Mouse (Mus musculus): ENCODE data around the gene Sucla2. TPM values are rescaled to one million over a fixed set of nuclear protein-coding genes. Genes with fewer than 3 reads are reported as not detected.
A peak's percentile ranks its signal among the peaks of the same experiment; 100 is the strongest.

Gene Sucla2
- 8.5 and 13.9 TPM in 2 replicates for polyA plus RNA-seq (2012; rRNA removed)

GRCm38 (mm10) chr14:73524766-73525448 is at the start of gene Sucla2:
Gene Sucla2 (plus strand): TSS chr14:73525319.
- TF ChIP-seq CTCF (IDR thresholded peaks at IDR 0.05; ENCODE audit: insufficient read depth, low read length) (peak; percentile 97), POLR2A (IDR thresholded peaks at IDR 0.05; ENCODE audit: borderline replicate concordance, extremely low read depth, low read depth, low read length) (0 out of 2 replicates have a peak, but pooled peaks have one; percentile 30)
- WGBS, result under 1% methylated on average over 41 of the region's 41 CpGs
- H3K4me3 ChIP-seq (replicated peaks; ENCODE audit: extremely low read depth, low read depth, low read length), result peak within 1 kb of the TSS; percentile 57
- peak; percentile 95 for DNase-seq
- H3K4me1 ChIP-seq (ENCODE audit: control insufficient read depth, insufficient read depth, low read length), result no peaks in the 10 kb centered on the region

DNA sequence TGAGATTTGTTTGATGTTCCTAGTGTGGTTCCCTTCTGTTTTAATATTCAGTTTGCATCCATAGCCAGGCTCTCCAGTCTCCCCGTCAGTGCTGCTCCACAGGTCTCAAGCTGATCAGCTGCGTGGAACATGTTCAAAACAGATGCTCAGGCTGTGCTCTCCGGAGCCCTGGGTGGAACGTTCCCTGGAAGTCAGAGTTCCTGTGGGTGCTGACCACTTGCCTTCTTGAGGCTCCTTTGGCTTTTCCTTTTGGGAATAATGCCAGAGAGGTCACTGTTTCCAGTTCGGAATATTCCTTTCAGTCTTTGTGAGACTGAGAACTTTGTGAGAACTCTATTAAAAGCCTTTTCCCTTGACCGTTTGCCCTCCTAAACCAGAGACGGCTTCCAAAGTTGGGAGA is 49.6 kb upstream of the Sucla2 start:
- 20% methylated on average over 7 of the region's 7 CpGs for WGBS
- DNase-seq, result no peak
- no peak overlapping the region for H3K4me3 ChIP-seq (replicated peaks; ENCODE audit: extremely low read depth, low read depth, low read length)

DNA sequence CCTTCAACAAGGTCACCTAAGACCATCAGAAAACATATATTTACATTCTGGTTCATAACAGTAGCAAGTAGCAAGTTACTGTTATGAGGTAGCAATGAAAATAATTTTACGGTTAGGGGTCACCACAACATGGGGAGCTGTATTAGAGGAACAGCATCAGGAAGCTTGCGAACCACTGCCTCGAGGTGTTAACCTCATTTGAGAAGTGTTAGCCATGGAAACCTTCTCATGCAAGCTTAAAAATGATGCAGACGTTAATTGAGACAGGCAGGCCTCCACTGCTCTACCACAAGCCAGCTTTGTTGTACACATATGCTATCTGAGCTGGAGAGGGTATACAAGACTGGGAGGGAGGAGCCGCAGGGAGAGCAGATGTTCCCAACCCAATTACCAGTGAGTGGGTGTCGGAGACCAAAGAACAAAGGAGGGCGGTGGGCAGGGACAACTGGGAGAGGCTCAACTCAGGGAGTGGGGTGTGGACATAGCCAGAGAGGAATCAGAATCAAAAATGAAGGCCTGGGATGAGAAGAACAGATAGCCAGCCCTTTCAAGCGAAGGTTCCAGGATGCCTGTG is 48.7 kb upstream of the Sucla2 start:
- Histone ChIP-seq H3K4me3 (replicated peaks; ENCODE audit: extremely low read depth, low read depth, low read length) (no peak overlapping the region), H3K4me1 (ENCODE audit: control insufficient read depth, insufficient read depth, low read length) (peaks cover 20% of the 10 kb centered on the region)
- WGBS, result 65% methylated on average over 8 of the region's 8 CpGs
- no peak for TF ChIP-seq POLR2A (IDR thresholded peaks at IDR 0.05; ENCODE audit: borderline replicate concordance, extremely low read depth, low read depth, low read length)
- DNase-seq, result no peak

More for the DNA sequence above, 49.6 kb upstream of the Sucla2 start:
- peaks cover 20% of the 10 kb centered on the region for H3K4me1 ChIP-seq (ENCODE audit: control insufficient read depth, insufficient read depth, low read length)
- TF ChIP-seq CTCF (IDR thresholded peaks at IDR 0.05; ENCODE audit: insufficient read depth, low read length) (no peak), POLR2A (IDR thresholded peaks at IDR 0.05; ENCODE audit: borderline replicate concordance, extremely low read depth, low read depth, low read length) (no peak)

GRCm38 (mm10) chr14:73477077-73477476 is 48.0 kb upstream of the Sucla2 start:
- TF ChIP-seq CTCF (IDR thresholded peaks at IDR 0.05; ENCODE audit: insufficient read depth, low read length), result no peak
- 56% methylated on average over 10 of the region's 10 CpGs for WGBS
- peaks cover 20% of the 10 kb centered on the region for H3K4me1 ChIP-seq (ENCODE audit: control insufficient read depth, insufficient read depth, low read length)
- no peak for DNase-seq
- no peak overlapping the region for H3K4me3 ChIP-seq (replicated peaks; ENCODE audit: extremely low read depth, low read depth, low read length)

DNA sequence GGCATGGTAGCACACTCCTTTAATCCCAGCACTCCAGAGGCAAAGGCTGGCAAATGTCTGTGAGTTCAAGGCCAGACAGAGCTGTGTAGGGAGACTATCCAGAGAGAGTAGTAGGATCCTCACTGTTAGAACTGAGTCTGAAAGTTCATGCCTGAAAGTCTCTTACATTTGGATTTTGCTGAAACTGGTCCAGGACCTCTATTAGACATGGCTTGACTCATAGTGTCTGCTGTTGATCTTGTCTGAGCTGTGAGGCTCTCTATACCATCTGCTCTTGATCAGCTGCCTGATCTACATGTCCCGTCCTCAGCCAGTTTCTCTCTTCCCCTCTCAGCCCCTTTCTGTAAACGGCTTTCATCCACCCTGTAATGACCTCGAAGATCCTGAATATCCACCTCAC is 46.8 kb upstream of the Sucla2 start:
- 79% methylated on average over 3 of the region's 3 CpGs for WGBS
- DNase-seq, result no peak
- H3K4me1 ChIP-seq (ENCODE audit: control insufficient read depth, insufficient read depth, low read length), result peaks cover 20% of the 10 kb centered on the region

GRCm38 (mm10) chr14:73479771-73480170 is 45.3 kb upstream of the Sucla2 start:
- Histone ChIP-seq H3K4me1 (ENCODE audit: control insufficient read depth, insufficient read depth, low read length) (peaks cover 19% of the 10 kb centered on the region), H3K4me3 (replicated peaks; ENCODE audit: extremely low read depth, low read depth, low read length) (no peak overlapping the region)
- DNase-seq, result no peak
- WGBS, result 71% methylated on average over 1 of the region's 1 CpGs
- TF ChIP-seq POLR2A (IDR thresholded peaks at IDR 0.05; ENCODE audit: borderline replicate concordance, extremely low read depth, low read depth, low read length) (no peak), CTCF (IDR thresholded peaks at IDR 0.05; ENCODE audit: insufficient read depth, low read length) (no peak)

More for the DNA sequence above, 46.8 kb upstream of the Sucla2 start:
- no peak overlapping the region for H3K4me3 ChIP-seq (replicated peaks; ENCODE audit: extremely low read depth, low read depth, low read length)
- TF ChIP-seq CTCF (IDR thresholded peaks at IDR 0.05; ENCODE audit: insufficient read depth, low read length) (no peak), POLR2A (IDR thresholded peaks at IDR 0.05; ENCODE audit: borderline replicate concordance, extremely low read depth, low read depth, low read length) (no peak)

- H3K4me1 ChIP-seq (ENCODE audit: control insufficient read depth, insufficient read depth, low read length), result peaks cover 5% of the 10 kb centered on the region
- no peak for DNase-seq
- no peak for TF ChIP-seq POLR2A (IDR thresholded peaks at IDR 0.05; ENCODE audit: borderline replicate concordance, extremely low read depth, low read depth, low read length)
- TF ChIP-seq CTCF (IDR thresholded peaks at IDR 0.05; ENCODE audit: insufficient read depth, low read length), result no peak
- 55% methylated on average over 5 of the region's 5 CpGs for WGBS
- H3K4me3 ChIP-seq (replicated peaks; ENCODE audit: extremely low read depth, low read depth, low read length), result no peak overlapping the region
These were observed 41.4 kb upstream of the Sucla2 start for GRCm38 (mm10) chr14:73483516-73484229.

DNA sequence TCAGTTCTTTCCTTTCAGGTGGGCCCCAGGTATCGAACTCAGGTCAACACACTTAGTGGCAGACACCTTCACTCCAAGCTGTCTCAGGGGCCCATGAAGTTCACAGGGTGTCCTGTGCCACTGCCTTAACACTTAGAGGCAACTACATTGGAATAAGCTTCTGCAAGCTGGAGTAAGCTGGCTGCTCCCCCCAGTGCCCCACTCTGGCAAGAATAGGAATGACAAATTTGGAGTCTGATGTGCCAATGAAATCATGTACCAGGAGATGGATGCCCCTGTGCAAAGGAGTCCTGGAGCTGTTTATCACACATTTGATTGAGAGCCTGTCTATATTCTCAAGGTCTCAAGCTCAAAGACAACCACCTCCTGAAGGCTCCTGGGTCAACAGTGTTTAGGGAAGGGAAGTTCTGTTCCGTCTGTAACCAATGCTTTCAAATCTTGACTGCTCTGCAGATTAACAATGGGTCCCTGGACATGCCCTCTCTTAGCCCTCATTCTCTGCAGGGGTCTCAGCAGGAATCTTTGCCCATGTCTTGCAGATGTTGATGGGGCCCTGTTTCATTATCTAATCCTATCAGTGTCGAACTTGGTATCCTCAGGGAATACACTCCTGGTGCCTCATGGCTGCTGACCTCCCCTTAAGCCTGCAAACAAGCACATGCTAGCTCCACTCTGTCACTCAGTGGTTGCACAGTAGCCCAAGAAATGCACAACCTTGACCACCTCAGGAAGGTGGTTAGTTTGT is 40.6 kb upstream of the Sucla2 start:
- Histone ChIP-seq H3K4me1 (ENCODE audit: control insufficient read depth, insufficient read depth, low read length) (peaks cover 5% of the 10 kb centered on the region), H3K4me3 (replicated peaks; ENCODE audit: extremely low read depth, low read depth, low read length) (no peak overlapping the region)
- DNase-seq, result no peak
- TF ChIP-seq POLR2A (IDR thresholded peaks at IDR 0.05; ENCODE audit: borderline replicate concordance, extremely low read depth, low read depth, low read length), result no peak
- no peak for TF ChIP-seq CTCF (IDR thresholded peaks at IDR 0.05; ENCODE audit: insufficient read depth, low read length)
- 81% methylated on average over 3 of the region's 3 CpGs for WGBS

GRCm38 (mm10) chr14:73486641-73487040 is 38.5 kb upstream of the Sucla2 start:
- no peak for DNase-seq
- TF ChIP-seq POLR2A (IDR thresholded peaks at IDR 0.05; ENCODE audit: borderline replicate concordance, extremely low read depth, low read depth, low read length), result no peak
- no peak for TF ChIP-seq CTCF (IDR thresholded peaks at IDR 0.05; ENCODE audit: insufficient read depth, low read length)
- Histone ChIP-seq H3K4me1 (ENCODE audit: control insufficient read depth, insufficient read depth, low read length) (peaks cover 5% of the 10 kb centered on the region), H3K4me3 (replicated peaks; ENCODE audit: extremely low read depth, low read depth, low read length) (no peak overlapping the region)
- 66% methylated on average over 5 of the region's 5 CpGs for WGBS
